Mouse (Mus musculus): ENCODE data around the gene Arhgap45.

DNA sequence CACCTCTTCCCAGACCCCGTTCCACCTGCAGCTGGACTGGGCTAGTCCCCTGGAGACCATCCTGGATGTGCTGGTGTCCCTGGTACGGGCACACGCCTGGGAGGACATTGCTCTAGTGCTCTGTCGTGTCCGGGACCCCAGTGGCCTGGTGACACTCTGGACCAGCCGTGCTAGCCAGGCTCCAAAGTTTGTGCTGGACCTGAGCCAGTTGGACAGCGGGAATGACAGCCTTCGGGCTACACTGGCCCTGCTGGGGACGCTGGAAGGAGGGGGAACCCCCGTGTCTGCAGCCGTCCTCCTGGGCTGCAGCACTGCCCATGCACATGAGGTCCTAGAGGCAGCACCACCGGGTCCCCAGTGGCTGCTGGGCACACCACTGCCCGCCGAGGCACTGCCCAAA lies 43.6 kb upstream of the Arhgap45 start:
- no peak for TF ChIP-seq CTCF (IDR thresholded peaks at IDR 0.05; ENCODE audit: borderline replicate concordance, insufficient read depth, low read length)
- no peak for TF ChIP-seq POLR2A (IDR thresholded peaks at IDR 0.05; ENCODE audit: low read depth, low read length)

All from embryonic fibroblast, embryonic 13.5 days (primary cell).